Comparison of ENCODE assay signal across 19 mouse cellular contexts in the genomic region with DNA sequence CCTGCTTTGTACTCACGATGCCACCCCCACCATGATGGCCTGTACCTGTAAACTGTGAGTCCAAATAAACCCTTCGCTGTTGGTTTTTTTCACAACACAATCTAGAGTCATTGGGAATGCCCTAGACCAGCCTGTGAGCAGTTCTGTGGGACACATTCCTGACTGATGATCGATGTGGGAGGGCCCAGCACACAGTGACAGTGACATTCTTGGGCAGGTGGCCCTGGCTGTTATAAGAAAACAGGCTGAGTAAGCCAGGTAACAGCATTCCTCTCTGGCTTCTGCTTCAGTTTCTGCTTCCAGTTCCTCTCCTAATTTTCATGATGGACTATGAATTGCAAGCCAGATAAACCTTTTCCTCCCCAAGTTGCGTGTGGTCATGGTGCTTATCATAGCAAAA.
"Had no signal": no experiment of that assay in that cellular context is flagged by ENCODE, and none has a peak within 500 bp of the region (broad histone marks: within the 10 kb centered on the region; RNA-seq: fewer than 3 reads in every experiment).

No protein-coding gene starts in this region.

- H3K9me3 ChIP-seq: liver, embryonic 15.5 days; lung, embryonic 15.5 days; midbrain, embryonic 12.5 days; neural tube, embryonic 13.5 days; neural tube, embryonic 15.5 days; stomach, embryonic 15.5 days had no signal

- ATAC-seq: liver, postnatal 0 days; lung, postnatal 0 days had no signal

- H3K27me3 ChIP-seq: liver, embryonic 15.5 days; lung, embryonic 15.5 days; midbrain, embryonic 12.5 days; neural tube, embryonic 13.5 days; neural tube, embryonic 15.5 days; stomach, embryonic 15.5 days had no signal

- H3K4me3 ChIP-seq: liver, embryonic 15.5 days; lung, embryonic 15.5 days; megakaryocyte, embryonic 14.5 days; midbrain, embryonic 12.5 days; neural tube, embryonic 13.5 days; neural tube, embryonic 15.5 days; stomach, embryonic 15.5 days had no signal

- H3K27ac ChIP-seq: liver, embryonic 15.5 days; lung, embryonic 15.5 days; macrophage; midbrain, embryonic 12.5 days; neural tube, embryonic 13.5 days; neural tube, embryonic 15.5 days; stomach, embryonic 15.5 days; stomach, postnatal 0 days had no signal

- H3K4me2 ChIP-seq: liver, embryonic 15.5 days; lung, embryonic 15.5 days; midbrain, embryonic 12.5 days; neural tube, embryonic 13.5 days; neural tube, embryonic 15.5 days; stomach, embryonic 15.5 days had no signal

- H3K4me1 ChIP-seq: liver, embryonic 15.5 days; megakaryocyte, embryonic 14.5 days; midbrain, embryonic 12.5 days; neural tube, embryonic 13.5 days; neural tube, embryonic 15.5 days; stomach, embryonic 15.5 days had no signal

- H3K36me3 ChIP-seq: liver, embryonic 15.5 days; lung, embryonic 15.5 days; midbrain, embryonic 12.5 days; neural tube, embryonic 13.5 days; neural tube, embryonic 15.5 days; stomach, embryonic 15.5 days had no signal

- H3K9ac ChIP-seq: liver, embryonic 15.5 days; liver, postnatal 0 days; lung, embryonic 15.5 days; midbrain, embryonic 12.5 days; neural tube, embryonic 13.5 days; neural tube, embryonic 15.5 days; stomach, embryonic 15.5 days had no signal

- DNase-seq: liver, postnatal 0 days; lung, adult 2 months; lung, postnatal 14 days; lung, postnatal 36 days; midbrain, embryonic 14.5 days; right cerebral cortex, postnatal 14 days; thymus, adult 2 months; thymus, postnatal 14 days; thymus, postnatal 36 days had no signal
